Mouse (Mus musculus) left cerebral cortex, adult 8-10 months (tissue): ENCODE measurements around the gene Lin54. TPM values are rescaled to one million over a fixed set of nuclear protein-coding genes. Genes with fewer than 3 reads are reported as not detected.
A peak's percentile ranks its signal among the peaks of the same experiment; 100 is the strongest.

Experiments used
- DNase-seq, 2 experiments: peaks; one replicate each; pipeline ENCODE4 v3.0.0; 2022; ENCODE audit warnings: low spot score in 2 of 2
- total RNA-seq, 4 experiments: library from RNA; stranded (reverse); gene quantifications; 2 replicates each; pipeline ENCODE4 v1.2.4; 2022

Gene Lin54
- 10 to 100 TPM; 24.4 to 26.8 (median 25.6) TPM for total RNA-seq

DNA sequence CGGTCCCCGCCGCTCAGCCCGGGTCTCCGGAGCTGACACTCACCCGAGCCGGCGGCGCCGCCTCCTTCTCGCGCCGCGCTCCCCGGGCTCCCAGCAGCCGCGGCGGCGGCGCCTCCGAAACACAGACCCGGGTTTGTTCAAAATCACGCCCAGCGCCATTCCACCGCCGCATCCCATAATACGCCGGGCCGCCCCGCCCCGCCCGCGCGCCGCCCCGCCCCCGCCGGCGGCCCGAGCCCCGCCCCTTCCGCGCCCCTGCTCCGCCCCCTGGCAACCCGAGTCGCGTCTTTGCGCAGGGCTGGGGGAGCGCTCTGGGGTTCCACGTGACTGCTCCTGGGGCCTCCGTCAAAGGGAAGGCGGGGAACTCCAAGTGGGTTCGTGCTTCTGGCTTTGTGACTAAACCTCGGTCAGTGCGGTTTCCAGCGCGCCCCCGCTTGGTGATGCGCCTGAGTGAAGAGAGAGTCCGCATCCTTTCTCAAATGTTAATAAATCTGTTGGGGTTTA lies at the start of gene Lin54:
Lin54 (minus strand) TSS at position 182 of the 504 bp plus-strand sequence.
- peak; percentile 81 to 91 for DNase-seq

- no peak for DNase-seq
Measured at GRCm38 (mm10) chr5:100550151-100550550, 49.7 kb upstream of the Lin54 start.

DNA sequence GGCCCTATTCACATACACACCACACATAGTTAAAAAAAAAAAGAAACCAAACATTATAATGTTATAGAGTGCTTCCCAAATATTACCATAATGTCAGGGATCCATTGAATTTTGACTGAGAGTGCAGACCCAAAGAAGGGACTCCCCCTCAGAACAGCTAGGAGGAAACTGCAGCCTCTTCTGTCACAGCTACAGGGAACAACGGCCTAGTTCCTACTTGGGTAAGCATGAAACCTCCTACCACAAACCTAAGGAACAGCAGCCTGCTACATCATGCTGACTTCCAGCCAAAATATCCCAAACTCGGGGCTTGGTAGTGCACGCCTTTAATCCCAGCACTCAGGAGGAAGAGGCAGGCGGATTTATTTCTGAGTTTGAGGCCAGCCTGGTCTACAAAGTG lies 48.9 kb upstream of the Lin54 start:
- DNase-seq: no peak

DNA sequence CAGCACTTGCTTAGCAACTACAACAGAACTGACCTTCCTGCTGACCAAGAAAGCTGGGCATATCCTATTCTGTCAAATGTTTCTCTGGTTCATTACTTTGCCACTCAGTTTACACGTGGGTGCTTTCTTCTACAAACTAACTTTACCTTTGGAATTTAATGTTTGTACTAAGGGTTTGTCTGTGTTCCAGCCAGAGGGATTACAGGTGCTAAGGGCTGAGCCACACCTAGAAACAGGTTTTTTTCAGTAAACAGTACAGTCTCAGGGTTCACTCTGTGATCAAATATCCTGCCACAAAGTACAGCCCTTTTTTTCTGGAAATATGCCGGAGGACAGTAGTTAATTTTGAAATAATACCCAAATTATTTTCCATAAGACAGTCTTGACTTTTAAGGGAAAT lies 47.8 kb upstream of the Lin54 start:
- DNase-seq: no peak

- no peak for DNase-seq
Measured at GRCm38 (mm10) chr5:100546294-100547080, 46.0 kb upstream of the Lin54 start.

DNA sequence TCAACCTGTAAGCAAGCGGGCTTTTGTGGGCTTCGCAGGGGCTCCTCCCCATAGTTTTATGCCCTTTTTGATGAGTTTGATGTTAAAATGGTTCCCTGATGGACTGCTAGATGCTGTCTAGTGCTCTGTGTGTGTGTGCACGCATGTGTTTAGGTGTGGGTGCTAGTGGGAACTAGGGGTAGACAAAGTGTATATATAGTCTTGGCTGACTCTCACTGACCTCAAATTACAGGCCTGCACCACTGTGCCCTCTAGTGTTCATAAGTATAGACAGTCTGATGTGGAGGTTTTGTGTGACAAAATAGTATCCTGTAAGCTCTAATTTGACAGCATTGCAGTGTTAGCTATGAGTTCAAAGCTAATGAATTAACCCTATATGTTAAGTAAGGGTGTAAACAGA lies 36.2 kb upstream of the Lin54 start:
- no peak for DNase-seq

GRCm38 (mm10) chr5:100535826-100536225 lies 35.4 kb upstream of the Lin54 start:
- DNase-seq: no peak

DNA sequence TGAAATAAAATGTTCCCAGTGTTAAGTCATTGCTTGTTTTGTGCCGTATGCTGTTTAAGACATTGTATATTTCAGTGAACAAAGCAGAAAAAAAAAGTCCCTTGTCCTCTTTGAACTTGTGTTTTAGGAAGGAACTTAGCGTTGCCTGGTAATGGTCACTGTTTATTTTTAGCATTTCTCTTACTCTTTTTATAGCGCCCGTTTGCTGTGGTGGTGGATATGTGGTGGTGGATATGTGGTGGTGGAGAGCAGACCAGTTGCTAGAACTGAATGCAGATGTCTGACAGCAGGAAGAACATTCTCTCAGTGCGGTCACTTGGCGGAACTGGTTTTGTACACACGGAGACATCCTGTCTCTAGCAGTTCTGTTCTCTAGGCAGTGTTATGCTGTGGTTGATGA lies 25.7 kb upstream of the Lin54 start:
- DNase-seq: peak in 1 of 2 experiments; percentile 23

GRCm38 (mm10) chr5:100525620-100526019 lies 25.2 kb upstream of the Lin54 start:
- no peak for DNase-seq

DNA sequence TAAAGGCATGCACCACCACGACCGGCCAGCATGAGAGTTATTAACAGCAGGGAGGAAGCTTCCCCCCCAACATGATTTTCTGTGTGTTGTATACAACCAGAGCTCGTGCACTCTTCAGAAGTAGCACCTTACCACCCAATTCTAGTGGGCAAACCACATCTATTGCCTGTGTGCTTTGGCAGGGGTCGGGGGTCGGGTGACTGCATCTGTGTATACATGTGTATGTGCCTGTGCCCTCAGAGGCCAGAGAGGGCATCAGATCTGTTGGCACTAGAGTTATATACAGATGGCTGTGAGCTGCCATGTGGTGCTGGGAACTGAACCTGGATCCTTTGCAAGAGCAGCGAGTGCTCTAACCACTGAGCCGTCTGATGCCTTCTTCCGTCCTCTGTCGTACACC lies 24.5 kb upstream of the Lin54 start:
- no peak for DNase-seq

GRCm38 (mm10) chr5:100523331-100523730 lies 22.9 kb upstream of the Lin54 start:
- DNase-seq: no peak

DNA sequence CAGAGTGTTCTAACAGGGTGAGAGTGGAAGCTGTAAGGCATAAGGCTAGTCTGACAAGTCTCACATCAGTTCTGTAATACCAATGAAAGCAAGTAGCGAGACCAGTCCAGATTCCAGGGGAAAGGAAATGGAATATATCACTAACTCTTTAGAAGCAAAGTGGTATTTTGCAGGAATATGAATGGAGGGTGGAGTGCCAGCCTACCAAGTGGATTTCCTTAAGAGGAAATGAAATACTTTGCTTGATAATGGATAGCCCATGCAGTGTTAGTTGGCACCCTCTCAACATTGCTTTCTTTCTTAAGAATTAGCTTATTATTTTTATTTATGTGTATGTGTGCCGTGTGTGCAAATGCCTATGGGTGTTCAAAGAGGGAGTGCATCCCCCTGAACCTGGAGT lies 19.8 kb upstream of the Lin54 start:
- no peak for DNase-seq

GRCm38 (mm10) chr5:100519027-100519411 lies 18.6 kb upstream of the Lin54 start:
- no peak for DNase-seq

GRCm38 (mm10) chr5:100518049-100519026 lies 17.9 kb upstream of the Lin54 start, which contains the start of gene Cops4:
TSS of gene Cops4 (plus strand) at chr5:100518309.
- DNase-seq: peak; percentile 82 to 98

DNA sequence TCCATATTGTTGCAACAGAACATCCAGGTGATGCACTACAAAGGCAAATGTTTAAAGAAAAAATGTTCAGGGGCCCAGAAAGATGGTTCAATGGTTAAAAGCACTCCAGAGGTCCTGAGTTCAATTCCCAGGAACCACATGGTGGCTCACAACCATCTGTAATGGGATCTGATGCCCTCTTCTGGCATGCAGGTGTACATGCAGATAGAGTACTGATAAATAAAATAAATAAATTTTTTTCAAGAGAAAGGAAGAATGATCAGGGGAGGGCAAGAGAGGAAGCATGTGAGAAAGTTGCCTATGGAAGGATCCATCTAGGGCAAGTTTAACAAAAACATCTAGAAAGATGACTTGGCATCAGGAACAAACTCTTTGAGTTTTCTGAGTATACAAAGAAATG lies 12.1 kb upstream of the Lin54 start:
- DNase-seq: no peak

- DNase-seq: no peak
Measured at GRCm38 (mm10) chr5:100509247-100509646, 8.8 kb upstream of the Lin54 start.

GRCm38 (mm10) chr5:100501267-100501666 lies 828 bp upstream of the Lin54 start:
- DNase-seq: no peak

DNA sequence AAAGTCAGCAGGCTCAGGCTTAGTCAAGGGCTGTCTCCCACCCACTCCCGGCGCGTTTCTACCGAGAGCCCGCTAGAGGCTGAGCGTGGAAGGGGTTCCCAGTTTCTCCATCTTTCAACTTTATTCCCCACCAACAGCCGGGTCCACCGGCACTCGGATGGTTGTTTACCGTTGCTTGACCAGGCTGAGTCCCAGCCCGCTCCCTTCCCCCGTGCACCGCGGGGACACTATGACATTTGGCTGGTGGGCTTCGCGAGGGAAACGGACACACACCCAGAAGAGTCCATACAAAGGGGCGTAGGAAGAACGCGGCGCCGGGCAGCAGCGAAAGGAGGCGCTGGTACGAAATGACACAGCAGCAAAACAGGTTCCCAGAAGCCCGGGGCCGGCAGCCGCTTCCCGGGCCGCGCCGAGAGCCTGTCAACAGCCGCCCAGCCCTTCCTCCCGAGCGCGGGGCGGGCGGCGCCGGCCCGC lies 571 bp downstream of the Lin54 start:
- peak; percentile 19 to 33 for DNase-seq

DNA sequence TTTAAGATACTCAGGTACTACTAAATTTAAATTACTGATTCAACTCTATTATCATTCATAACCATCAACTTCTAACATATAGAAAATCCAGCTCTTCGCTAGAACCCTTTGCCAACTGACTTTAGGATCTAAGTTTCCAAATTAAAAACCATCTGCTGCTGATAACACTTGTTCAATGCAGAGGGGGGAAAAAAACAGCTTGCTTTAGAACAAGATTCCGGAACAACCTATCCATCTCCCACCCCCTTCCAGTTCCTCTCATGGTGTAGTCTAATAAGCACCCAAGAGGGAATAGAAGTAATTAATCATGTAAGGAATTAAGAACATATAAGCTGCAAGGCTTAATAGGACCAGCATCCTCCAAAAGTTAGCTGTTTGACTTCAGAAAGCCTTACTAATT lies 1.2 kb downstream of the Lin54 start:
- no peak for DNase-seq

DNA sequence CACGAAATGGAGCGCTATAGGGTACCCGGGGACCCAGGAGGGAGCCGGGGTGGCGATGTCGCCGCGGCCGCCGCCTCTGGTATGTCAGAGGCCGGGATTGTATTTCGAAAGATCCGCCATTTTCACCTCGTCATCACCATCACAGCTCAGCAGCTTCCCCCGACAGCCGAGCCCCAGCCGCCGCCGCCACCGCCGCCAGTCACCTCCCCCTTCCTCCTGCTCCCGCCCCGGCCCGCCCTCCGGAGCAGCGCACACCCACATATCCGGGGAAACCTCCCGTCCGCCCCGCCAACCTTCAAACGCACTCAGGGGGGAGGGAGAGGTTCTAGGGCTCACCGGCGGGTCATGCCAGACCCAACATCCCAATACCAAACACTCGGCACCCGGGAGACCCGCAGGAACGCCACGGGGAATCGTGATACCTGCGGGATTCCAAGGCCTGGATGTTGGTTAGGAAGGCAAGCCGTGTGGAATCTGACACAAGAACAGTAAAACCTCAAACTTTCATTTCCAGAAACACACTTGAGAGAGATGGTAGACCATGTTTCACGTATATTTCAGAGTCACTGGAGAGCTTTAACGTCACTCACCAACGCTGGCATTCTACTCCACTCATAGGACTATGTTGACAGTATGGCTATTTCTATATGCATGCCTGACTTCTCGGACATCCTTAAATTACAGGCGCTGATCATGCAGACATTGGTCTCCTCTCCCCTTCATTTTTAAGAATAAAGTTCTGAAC lies 1.8 kb downstream of the Lin54 start:
- DNase-seq: peak; percentile 27 to 41

DNA sequence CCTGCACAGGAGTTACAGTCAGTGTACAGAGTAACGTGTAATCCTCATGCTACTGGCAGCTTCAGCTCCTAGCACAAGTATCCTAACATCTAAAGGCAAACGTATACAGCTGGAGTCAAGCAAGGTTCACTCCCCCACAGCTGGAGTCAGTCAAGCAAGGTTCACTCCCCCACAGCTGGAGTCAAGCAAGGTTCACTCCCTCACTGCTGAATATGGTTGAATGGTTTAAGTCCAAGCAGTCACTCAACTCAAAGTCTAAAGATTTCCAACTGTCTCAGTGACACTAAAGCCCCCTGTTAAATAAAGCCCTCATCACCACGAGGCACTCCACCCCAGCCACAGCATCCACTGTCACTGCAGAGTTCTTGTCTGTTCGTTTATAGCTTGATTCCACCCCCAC lies 8.7 kb downstream of the Lin54 start:
- DNase-seq: no peak
